Mouse (Mus musculus) left cerebral cortex, adult 11 months (tissue): ENCODE results near the gene Hivep3.

Experiments
- DNase-seq: peaks from one replicate; pipeline ENCODE4 v3.0.0; 2022; ENCODE audit warnings: low spot score

Hivep3 gene

GRCm38 (mm10) chr4:119816620-119817356, 83.2 kb downstream of the Hivep3 start:
- no peak for DNase-seq

DNA sequence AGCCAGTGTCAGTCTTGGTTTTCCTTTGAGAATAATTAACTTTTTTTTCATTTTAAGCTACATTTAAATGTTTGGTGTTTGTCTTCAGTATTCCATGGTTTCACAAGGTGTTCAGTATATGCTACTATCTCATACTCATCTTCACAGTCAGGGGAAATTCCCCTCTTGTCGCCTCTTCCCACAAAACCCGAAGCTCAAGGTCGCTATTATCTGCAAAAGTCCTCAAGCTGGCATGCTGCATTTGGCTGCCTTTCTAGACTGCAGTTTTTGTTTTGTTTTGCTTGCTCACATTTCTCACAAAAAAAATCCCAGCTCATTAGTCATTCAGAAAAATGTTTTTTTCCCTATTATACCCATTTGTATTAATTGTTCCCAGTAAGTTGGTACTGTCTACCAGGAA, 92.4 kb downstream of the Hivep3 start:
- no peak for DNase-seq

DNA sequence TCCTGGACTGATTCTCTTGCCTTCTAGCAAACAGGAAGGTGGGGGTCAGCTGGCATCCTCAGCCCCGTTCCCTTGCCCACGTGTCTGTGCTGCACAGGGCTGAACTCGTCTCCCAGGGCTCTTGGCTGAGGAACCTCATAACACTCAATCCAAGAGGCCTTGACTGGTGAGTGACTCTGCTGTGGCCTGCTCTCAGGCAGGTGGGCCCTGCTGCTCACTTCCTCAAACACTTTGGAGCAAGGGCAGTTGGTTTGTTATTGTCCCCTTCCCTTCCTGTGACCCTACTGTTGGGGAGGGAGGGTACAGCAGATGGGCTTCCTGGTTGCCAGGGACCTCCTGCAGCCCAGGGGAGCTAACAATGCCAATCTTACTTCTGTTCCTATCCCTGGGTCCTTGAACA, 94.8 kb downstream of the Hivep3 start:
- no peak for DNase-seq

DNA sequence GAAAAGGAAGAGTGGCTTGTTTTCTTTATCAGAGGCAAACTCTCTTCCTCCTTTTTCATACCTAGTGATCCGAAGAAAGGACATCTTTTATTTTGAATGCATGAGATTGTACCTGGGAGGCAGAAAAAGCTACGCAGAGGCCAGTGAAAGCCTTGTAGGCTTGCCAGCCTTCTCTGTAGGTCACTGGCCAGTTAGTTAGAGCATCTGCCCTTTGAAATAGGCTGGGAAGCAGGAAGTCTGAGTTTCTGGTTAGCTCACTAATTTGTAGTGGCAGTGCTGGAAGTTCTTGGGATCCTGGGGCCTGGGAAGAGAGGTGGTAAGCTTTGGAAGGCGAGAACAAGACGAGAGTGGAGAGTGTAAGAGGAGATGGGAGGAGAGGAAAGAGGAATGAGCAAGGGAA, 95.4 kb downstream of the Hivep3 start:
- DNase-seq = no peak

DNA sequence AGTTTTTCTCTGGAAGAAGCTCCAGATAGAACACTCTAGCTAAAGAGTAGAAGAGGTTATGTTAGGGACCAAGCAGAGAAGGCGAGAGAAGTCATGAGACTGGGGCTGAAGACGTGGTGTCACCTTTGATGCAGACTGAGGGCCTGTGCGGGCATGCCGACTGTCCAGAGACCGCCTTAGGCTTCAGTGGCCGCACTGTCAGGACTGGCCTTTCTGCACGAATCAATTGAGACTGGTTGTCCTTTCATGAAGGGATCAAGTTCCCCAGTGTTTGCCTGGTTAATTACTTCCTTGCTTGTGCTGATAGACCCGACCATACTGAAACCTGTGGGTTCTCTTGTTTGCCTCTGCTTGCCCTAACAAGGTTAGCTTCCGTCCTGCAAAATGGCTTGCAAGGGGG, 99.7 kb downstream of the Hivep3 start:
- DNase-seq = no peak

- DNase-seq = no peak
Observed at GRCm38 (mm10) chr4:119833884-119834283, 100.3 kb downstream of the Hivep3 start.

DNA sequence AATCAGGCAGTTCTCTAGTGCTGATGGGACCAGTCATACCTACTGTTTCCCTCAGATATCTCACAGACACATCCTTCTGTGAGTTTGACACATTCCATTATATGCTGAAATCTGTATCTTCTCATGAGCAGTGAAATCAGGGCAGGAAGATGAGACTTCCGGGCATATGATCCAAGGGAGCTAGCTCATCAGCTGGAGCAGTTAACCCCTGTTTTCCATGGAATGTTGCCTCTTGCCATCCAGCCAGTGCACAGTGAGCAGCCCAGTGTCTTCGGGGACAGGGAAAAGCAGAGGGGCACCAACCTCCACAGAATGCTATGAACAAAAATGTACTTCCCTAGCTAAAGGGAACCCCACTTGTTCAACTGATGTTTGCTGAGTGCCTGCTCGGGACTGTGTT, 102.6 kb downstream of the Hivep3 start:
- no peak for DNase-seq

DNA sequence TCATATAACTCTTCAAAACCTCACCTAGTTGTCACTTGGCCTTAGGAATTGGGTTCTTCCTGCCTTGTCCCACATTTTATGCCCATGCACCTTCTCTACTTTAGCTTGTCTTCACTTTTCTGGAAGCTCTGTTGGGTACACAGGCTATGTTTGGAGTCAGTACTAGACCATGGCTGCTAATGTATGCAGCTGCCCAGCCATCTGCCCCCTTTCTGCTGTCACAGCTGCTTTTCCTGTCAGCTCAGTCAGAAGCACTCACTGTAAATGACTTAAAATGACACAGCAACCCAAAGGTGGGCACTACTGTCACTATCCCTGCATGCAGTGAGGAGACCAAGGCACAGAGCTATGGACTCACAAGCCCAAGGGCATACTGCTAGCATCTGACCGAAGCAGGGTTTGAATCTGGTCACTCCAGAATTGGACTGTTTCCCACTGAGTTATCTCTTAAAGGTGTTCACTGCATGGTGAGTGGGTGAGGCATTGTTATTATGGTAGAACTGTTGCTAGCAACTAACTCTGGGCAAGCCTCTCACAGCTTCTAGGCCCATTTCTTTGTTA, 104.0 kb downstream of the Hivep3 start:
- no peak for DNase-seq

- DNase-seq = no peak
Observed at GRCm38 (mm10) chr4:119838308-119838707, 104.7 kb downstream of the Hivep3 start.

- DNase-seq = no peak
Observed at GRCm38 (mm10) chr4:119843294-119843693, 109.7 kb downstream of the Hivep3 start.

DNA sequence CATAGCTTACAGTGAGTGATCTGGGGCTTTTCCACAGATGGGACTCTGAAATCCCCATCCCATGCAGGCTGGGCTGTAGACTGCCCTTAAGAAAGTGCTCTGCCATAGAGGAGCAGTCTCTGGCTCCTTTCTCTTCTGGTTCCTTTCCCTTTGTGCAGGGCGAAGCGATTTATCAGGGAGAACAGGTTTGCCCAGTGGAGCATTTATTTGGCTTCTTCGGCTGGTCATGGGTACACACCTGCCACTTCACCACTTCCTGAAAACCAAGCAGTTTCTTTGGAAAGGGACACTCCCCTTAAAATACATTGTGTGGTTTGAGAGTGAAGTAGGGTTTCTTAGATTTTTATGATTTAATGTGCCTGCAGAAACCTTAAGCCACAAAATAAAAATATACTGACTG, 110.7 kb downstream of the Hivep3 start:
- no peak for DNase-seq

DNA sequence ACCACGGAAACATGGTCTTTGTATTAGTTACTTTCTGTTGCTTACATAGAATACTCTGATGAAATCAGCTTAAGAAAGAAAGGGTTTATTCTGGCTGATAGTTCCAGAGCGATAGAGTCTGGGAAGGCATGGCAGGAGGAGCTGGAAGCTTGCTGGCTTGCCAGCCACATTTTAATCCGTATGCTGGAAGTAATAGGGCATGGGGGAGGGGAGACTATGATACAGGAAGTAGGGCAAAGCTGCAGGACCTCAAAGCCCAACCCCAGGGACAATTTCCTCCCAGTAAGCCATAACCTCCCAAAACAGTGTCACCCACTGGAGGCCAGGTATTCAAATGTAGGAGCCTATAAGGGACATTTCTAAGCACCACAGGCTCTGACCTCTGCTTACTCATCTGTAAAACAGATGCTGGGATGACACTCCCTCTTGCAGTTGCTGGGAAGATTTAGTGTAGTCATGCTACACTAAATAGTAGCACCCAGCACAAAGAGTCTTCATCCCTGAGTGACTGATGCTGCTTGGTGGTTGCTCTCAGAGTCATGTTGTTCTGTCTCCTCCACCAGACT, 112.1 kb downstream of the Hivep3 start:
- DNase-seq = no peak

- DNase-seq = no peak
Observed at GRCm38 (mm10) chr4:119852483-119852882, 118.9 kb downstream of the Hivep3 start.

- DNase-seq = no peak
Observed at GRCm38 (mm10) chr4:119854307-119855144, 120.9 kb downstream of the Hivep3 start.

- DNase-seq = no peak
Observed at GRCm38 (mm10) chr4:119859454-119859853, 125.9 kb downstream of the Hivep3 start.

- DNase-seq = no peak
Observed at GRCm38 (mm10) chr4:119861001-119861400, 127.4 kb downstream of the Hivep3 start.

DNA sequence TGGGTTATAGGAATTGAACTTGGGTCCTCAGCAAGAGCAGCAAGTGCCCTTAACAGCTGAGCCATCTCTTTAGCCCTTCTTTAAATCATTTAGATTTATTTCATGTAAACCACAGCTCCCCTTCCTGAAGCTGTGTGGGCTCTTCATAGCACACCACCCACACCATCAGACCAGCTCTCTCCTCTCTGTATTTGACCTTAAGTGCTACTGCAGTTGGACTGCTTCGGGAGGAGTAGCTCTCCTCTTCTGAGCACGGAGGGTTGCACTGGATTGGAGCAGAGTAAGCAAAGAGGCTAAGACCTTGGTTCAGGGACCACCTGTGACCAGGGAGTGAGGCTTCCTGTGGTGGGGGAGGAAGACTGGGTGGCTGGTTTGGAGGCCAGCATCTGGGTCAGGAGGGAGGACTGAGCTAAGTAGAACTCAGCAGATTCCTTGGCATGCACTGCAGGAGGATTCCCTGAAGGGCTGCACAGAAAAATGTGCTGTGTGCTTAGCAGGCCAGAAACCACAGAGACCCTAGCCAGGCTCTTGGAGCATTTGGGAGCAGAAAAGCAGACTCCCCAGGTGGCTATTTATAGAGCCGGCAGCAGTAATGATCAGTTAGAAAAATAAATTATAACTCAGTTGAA, 132.4 kb downstream of the Hivep3 start:
- DNase-seq = no peak

GRCm38 (mm10) chr4:119867132-119867531, 133.5 kb downstream of the Hivep3 start:
- DNase-seq = no peak

- no peak for DNase-seq
Observed at GRCm38 (mm10) chr4:119870411-119870810, 136.8 kb downstream of the Hivep3 start.

- no peak for DNase-seq
Observed at GRCm38 (mm10) chr4:119871441-119871840, 137.9 kb downstream of the Hivep3 start.

DNA sequence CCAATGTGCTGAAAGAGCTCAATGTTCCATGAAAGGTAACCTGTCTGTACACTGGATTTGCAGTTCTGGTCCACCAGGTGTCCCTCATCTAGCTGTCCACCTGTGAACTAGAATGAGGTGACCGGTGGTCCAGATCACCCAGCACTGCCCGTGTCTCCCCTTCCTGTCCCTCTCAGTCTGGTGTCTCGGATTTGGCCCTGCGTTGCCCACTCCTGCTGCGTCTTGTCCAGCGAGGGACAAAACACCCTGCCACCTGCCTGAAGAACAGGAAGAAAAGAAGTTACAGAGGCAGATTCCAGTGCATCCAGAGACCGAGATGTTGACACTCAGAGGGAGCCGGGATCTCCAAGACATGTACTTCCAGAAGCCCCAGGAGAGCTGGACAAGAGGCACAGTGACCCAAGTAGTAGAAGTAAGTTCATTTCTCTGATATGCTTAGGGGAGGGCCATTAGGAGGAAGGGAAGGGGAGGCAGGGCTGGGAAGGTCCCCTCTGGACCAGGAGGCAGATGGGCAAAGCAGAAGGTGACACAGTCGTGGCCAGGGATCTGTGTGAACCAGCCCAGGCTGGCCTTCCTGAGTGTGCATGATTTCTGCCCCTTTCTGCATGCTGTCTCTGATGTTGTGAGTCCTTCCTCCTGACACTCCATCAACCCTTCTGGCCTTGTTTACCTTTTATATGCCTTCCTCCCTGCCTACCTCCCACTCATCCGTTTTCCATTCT, 138.4 kb downstream of the Hivep3 start:
- DNase-seq = no peak

DNA sequence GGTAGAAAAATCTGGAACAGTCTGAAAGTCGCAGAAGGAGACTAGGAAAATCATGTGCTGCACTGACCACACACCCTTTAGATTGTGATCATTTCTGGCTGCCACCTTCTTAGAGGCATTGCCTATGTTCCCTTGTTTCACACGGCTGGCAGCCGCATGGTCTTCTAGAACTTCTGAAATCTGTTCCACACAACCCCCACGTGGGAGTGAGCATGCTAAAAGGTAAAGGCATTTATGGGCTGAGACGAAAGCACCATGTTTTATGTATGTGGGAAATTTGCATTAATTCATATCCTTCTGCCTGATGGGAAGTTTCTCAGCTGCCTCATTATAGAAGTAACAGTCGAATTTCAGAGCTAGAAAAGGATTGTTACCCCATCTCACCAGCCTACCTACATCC, 140.4 kb downstream of the Hivep3 start:
- DNase-seq = peak; percentile 54
